Mouse (Mus musculus) MEL (cell line): ENCODE results near the gene Tmcc3. TPM values are rescaled to one million over a fixed set of nuclear protein-coding genes. Genes with fewer than 3 reads are reported as not detected.

ENCODE experiments used
- DNase-seq: peaks from one replicate; pipeline ENCODE4 v3.0.0; 2011; ENCODE audit warnings: low read depth, low spot score
- H3K27ac ChIP-seq: 2 replicates; pipeline ENCODE4 v1.5.1; 2012; ENCODE audit warnings: low read depth, mild to moderate bottlenecking, control low read depth, low read length, moderate library complexity; ENCODE audit not compliant: control insufficient read depth
- H3K27me3 ChIP-seq, 2 experiments: fragments of 150-350 bp in 1 of 2; sonication (generic) in 1 of 2; 2 replicates each; pipeline ENCODE4 v1.6.1; 2012; ENCODE audit warnings: low read length in 2 of 2, mild to moderate bottlenecking in 2 of 2, improper control_type of control experiment in 1 of 2, moderate library complexity in 1 of 2; ENCODE audit not compliant: insufficient read depth in 2 of 2, control insufficient read depth in 1 of 2
- H3K36me3 ChIP-seq, 2 experiments: 2 replicates each; pipeline ENCODE4 v1.6.1; 2012 to 2014; ENCODE audit warnings: low read length in 2 of 2, improper control_type of control experiment in 1 of 2, inconsistent platforms in 1 of 2, mild to moderate bottlenecking in 1 of 2; ENCODE audit not compliant: insufficient read depth in 2 of 2, control insufficient read depth in 1 of 2
- H3K4me1 ChIP-seq, 2 experiments: fragments of 150-350 bp in 1 of 2; sonication (generic) in 1 of 2; 2 replicates each; pipeline ENCODE4 v1.6.1; 2012; ENCODE audit warnings: low read length in 2 of 2, improper control_type of control experiment in 1 of 2, mild to moderate bottlenecking in 1 of 2; ENCODE audit not compliant: insufficient read depth in 2 of 2, control insufficient read depth in 1 of 2
- H3K4me3 ChIP-seq, 2 experiments: fragments of 150-350 bp in 1 of 2; sonication (generic) in 1 of 2; 2 replicates each; pipeline ENCODE4 v1.5.1; 2012; ENCODE audit warnings: low read depth in 2 of 2, low read length in 2 of 2, mild to moderate bottlenecking in 2 of 2, moderate library complexity in 2 of 2, control low read depth in 1 of 2, improper control_type of control experiment in 1 of 2; ENCODE audit not compliant: control insufficient read depth in 1 of 2, insufficient read depth in 1 of 2
- H3K79me2 ChIP-seq: 2 replicates; pipeline ENCODE4 v1.6.1; 2012; ENCODE audit warnings: mild to moderate bottlenecking, low read length, moderate library complexity; ENCODE audit not compliant: control insufficient read depth, poor library complexity, insufficient read depth
- H3K9ac ChIP-seq: 2 replicates; pipeline ENCODE4 v1.6.1; 2012; ENCODE audit warnings: low read depth, mild to moderate bottlenecking, control low read depth, low read length, moderate library complexity; ENCODE audit not compliant: control insufficient read depth, poor library complexity, severe bottlenecking
- H3K9me3 ChIP-seq: fragments of 150-350 bp; sonication (generic); replicated peaks from 2 replicates; pipeline ENCODE4 v1.6.1; 2012; ENCODE audit warnings: mild to moderate bottlenecking, low read length, improper control_type of control experiment, moderate library complexity; ENCODE audit not compliant: insufficient read depth
- BHLHE40 ChIP-seq: IDR thresholded peaks from 2 replicates; pipeline ENCODE4 v1.6.1; 2012; ENCODE audit warnings: low read depth, mild to moderate bottlenecking, inconsistent platforms, low read length, improper control_type of control experiment, borderline replicate concordance
- CHD1 ChIP-seq: IDR thresholded peaks from 2 replicates; pipeline ENCODE4 v1.6.1; 2012; ENCODE audit warnings: low read depth, mild to moderate bottlenecking, inconsistent platforms, low read length, improper control_type of control experiment
- CHD2 ChIP-seq: IDR thresholded peaks from 2 replicates; pipeline ENCODE4 v1.6.1; 2011; ENCODE audit warnings: low read length, improper control_type of control experiment
- CTCF ChIP-seq, 3 experiments: IDR thresholded peaks in 2 of 3; conservative IDR thresholded peaks in 1 of 3; 2 replicates each; pipeline ENCODE4 v1.5.1; 2011 to 2012; ENCODE audit warnings: low read length in 3 of 3, low read depth in 2 of 3, mild to moderate bottlenecking in 2 of 3, improper control_type of control experiment in 1 of 3, inconsistent platforms in 1 of 3, mixed read lengths in 1 of 3, moderate library complexity in 1 of 3; ENCODE audit not compliant: control insufficient read depth in 1 of 3, insufficient read depth in 1 of 3, poor library complexity in 1 of 3, severe bottlenecking in 1 of 3
- E2F4 ChIP-seq: IDR thresholded peaks from 2 replicates; pipeline ENCODE4 v1.6.1; 2011; ENCODE audit warnings: low read depth, low read length, improper control_type of control experiment, borderline replicate concordance
- GABPA ChIP-seq: IDR thresholded peaks from 2 replicates; pipeline ENCODE4 v1.6.1; 2012; ENCODE audit warnings: low read depth, mild to moderate bottlenecking, inconsistent platforms, low read length, improper control_type of control experiment, moderate library complexity
- GATA1 ChIP-seq: IDR thresholded peaks from 2 replicates; pipeline ENCODE4 v1.6.1; 2011; ENCODE audit warnings: low read depth, low read length, improper control_type of control experiment
- HCFC1 ChIP-seq: IDR thresholded peaks from 2 replicates; pipeline ENCODE4 v1.6.1; 2012; ENCODE audit warnings: low read depth, mild to moderate bottlenecking, inconsistent platforms, low read length, improper control_type of control experiment, moderate library complexity
- JUND ChIP-seq: IDR thresholded peaks from 2 replicates; pipeline ENCODE4 v1.6.1; 2011; ENCODE audit warnings: low read depth, mild to moderate bottlenecking, improper control_type of control experiment, low read length
- MAFK ChIP-seq: IDR thresholded peaks from 2 replicates; pipeline ENCODE4 v1.6.1; 2011; ENCODE audit warnings: low read depth, mild to moderate bottlenecking, low read length, improper control_type of control experiment, borderline replicate concordance
- MAX ChIP-seq: IDR thresholded peaks from 2 replicates; pipeline ENCODE4 v1.6.1; 2011; ENCODE audit warnings: low read length, improper control_type of control experiment
- MEF2A ChIP-seq: IDR thresholded peaks from 2 replicates; pipeline ENCODE4 v1.6.1; 2014; ENCODE audit warnings: low read depth, mild to moderate bottlenecking, inconsistent platforms, low read length, improper control_type of control experiment; ENCODE audit not compliant: poor library complexity, insufficient replicate concordance, severe bottlenecking; ENCODE audit errors: extremely low read depth
- MXI1 ChIP-seq: IDR thresholded peaks from 2 replicates; pipeline ENCODE4 v1.6.1; 2011; ENCODE audit warnings: mild to moderate bottlenecking, low read depth, low read length, improper control_type of control experiment
- MYB ChIP-seq: IDR thresholded peaks from 2 replicates; pipeline ENCODE4 v1.6.1; 2011; ENCODE audit warnings: mild to moderate bottlenecking, low read depth, low read length, improper control_type of control experiment
- MYC ChIP-seq: IDR thresholded peaks from 2 replicates; pipeline ENCODE4 v1.6.1; 2011; ENCODE audit warnings: low read depth, mild to moderate bottlenecking, low read length, improper control_type of control experiment, moderate library complexity
- NELFE ChIP-seq: IDR thresholded peaks from 2 replicates; pipeline ENCODE4 v1.6.1; 2011; ENCODE audit warnings: low read depth, low read length, improper control_type of control experiment
- POLR2A ChIP-seq, 2 experiments: IDR thresholded peaks; 2 replicates each; pipeline ENCODE4 v1.6.1; 2011 to 2012; ENCODE audit warnings: low read length in 2 of 2, mild to moderate bottlenecking in 2 of 2, control low read depth in 1 of 2, improper control_type of control experiment in 1 of 2, low read depth in 1 of 2, moderate library complexity in 1 of 2; ENCODE audit not compliant: control insufficient read depth in 1 of 2, insufficient read depth in 1 of 2, poor library complexity in 1 of 2
- POLR2AphosphoS2 ChIP-seq: IDR thresholded peaks from 2 replicates; pipeline ENCODE4 v1.6.1; 2011; ENCODE audit warnings: low read length, improper control_type of control experiment
- RAD21 ChIP-seq: IDR thresholded peaks from 2 replicates; pipeline ENCODE4 v1.6.1; 2011; ENCODE audit warnings: mild to moderate bottlenecking, low read depth, low read length, improper control_type of control experiment
- RCOR1 ChIP-seq: IDR thresholded peaks from 2 replicates; pipeline ENCODE4 v1.6.1; 2012; ENCODE audit warnings: low read depth, mild to moderate bottlenecking, inconsistent platforms, low read length, improper control_type of control experiment
- SIN3A ChIP-seq: IDR thresholded peaks from 2 replicates; pipeline ENCODE4 v1.6.1; 2012; ENCODE audit warnings: low read length, improper control_type of control experiment, inconsistent platforms
- SMC3 ChIP-seq: IDR thresholded peaks from 2 replicates; pipeline ENCODE4 v1.6.1; 2011; ENCODE audit warnings: low read depth, low read length, improper control_type of control experiment
- TAL1 ChIP-seq: IDR thresholded peaks from 2 replicates; pipeline ENCODE4 v1.6.1; 2012; ENCODE audit warnings: mild to moderate bottlenecking, inconsistent platforms, low read length, moderate library complexity, mixed read lengths
- TBP ChIP-seq: IDR thresholded peaks from 2 replicates; pipeline ENCODE4 v1.8.0; 2011; ENCODE audit warnings: low read depth, low read length, improper control_type of control experiment
- UBTF ChIP-seq: IDR thresholded peaks from 2 replicates; pipeline ENCODE4 v1.6.1; 2012; ENCODE audit warnings: low read depth, mild to moderate bottlenecking, inconsistent platforms, low read length, improper control_type of control experiment, moderate library complexity, borderline replicate concordance; ENCODE audit not compliant: insufficient read depth
- USF1 ChIP-seq: IDR thresholded peaks from 2 replicates; pipeline ENCODE4 v1.6.1; 2014; ENCODE audit warnings: low read depth, mild to moderate bottlenecking, inconsistent platforms, low read length, improper control_type of control experiment, moderate library complexity
- USF2 ChIP-seq, 2 experiments: IDR thresholded peaks; 2 replicates each; pipeline ENCODE4 v1.6.1; 2011 to 2012; ENCODE audit warnings: improper control_type of control experiment in 2 of 2, low read length in 2 of 2, borderline replicate concordance in 1 of 2, inconsistent platforms in 1 of 2, low read depth in 1 of 2, mild to moderate bottlenecking in 1 of 2; ENCODE audit not compliant: insufficient read depth in 1 of 2
- ZC3H11A ChIP-seq: IDR thresholded peaks from 2 replicates; pipeline ENCODE4 v1.6.1; 2012; ENCODE audit warnings: low read depth, mild to moderate bottlenecking, inconsistent platforms, low read length, improper control_type of control experiment
- ZKSCAN1 ChIP-seq: IDR thresholded peaks from 2 replicates; pipeline ENCODE4 v1.6.1; 2012; ENCODE audit warnings: low read depth, mild to moderate bottlenecking, inconsistent platforms, low read length, improper control_type of control experiment, moderate library complexity
- ZMIZ1 ChIP-seq: IDR thresholded peaks from 2 replicates; pipeline ENCODE4 v1.6.1; 2012; ENCODE audit warnings: low read depth, mild to moderate bottlenecking, inconsistent platforms, low read length, improper control_type of control experiment, moderate library complexity
- polyA plus RNA-seq, 2 experiments: library from polyadenylated mRNA; stranded (reverse) in 1 of 2; unstranded in 1 of 2; fragments of >175 nt in 1 of 2; fragments of >200 nt in 1 of 2; gene quantifications; 2 replicates each; pipeline versions ENCODE4 v1.2.1 to v1.2.4; 2012; ENCODE audit warnings: low replicate concordance in 2 of 2, low read depth in 1 of 2; ENCODE audit not compliant: insufficient read length in 2 of 2, insufficient read depth in 1 of 2, missing spikeins in 1 of 2
- total RNA-seq: library from RNA; depleted of rRNA; stranded (reverse); fragments of 300-350 nt; gene quantifications from 2 replicates; pipeline ENCODE4 v1.2.3, GENCODE M21; 2012

Tmcc3 gene
- total and polyA plus RNA-seq, 3 experiments, result 1.3 to 2.6 TPM; not detected in 1

GRCm38 (mm10) chr10:94389219-94389618 lies 77.5 kb downstream of the Tmcc3 start:
- no peak for DNase-seq
- Histone ChIP-seq H3K9me3 (no peaks in the 10 kb centered on the region), H3K4me1 (no peaks in the 10 kb centered on the region), H3K27ac (no peak overlapping the region), H3K9ac (no peak overlapping the region), H3K36me3 (no peaks in the 10 kb centered on the region), H3K79me2 (no peaks in the 10 kb centered on the region), H3K27me3 (no peaks in the 10 kb centered on the region), H3K4me3 (no peak overlapping the region)
- TF ChIP-seq HCFC1 (no peak), CHD1 (no peak), TAL1 (no peak), GATA1 (no peak), JUND (no peak), RCOR1 (no peak), USF2 (IDR thresholded peaks at IDR 0.05; ENCODE audit: borderline replicate concordance in 1 of 2, insufficient read depth in 1 of 2, low read depth in 1 of 2, low read length in 2 of 2) (no peak), SIN3A (no peak), MAX (no peak), POLR2AphosphoS2 (no peak), MEF2A (no peak), CHD2 (no peak), MYC (no peak), SMC3 (no peak), USF1 (no peak)

- no peak for DNase-seq
- H3K9me3 ChIP-seq, result no peaks in the 10 kb centered on the region
- H3K36me3 ChIP-seq, result no peaks in the 10 kb centered on the region
- H3K79me2 ChIP-seq, result no peaks in the 10 kb centered on the region
- no peak overlapping the region for H3K27ac ChIP-seq
- H3K9ac ChIP-seq, result no peak overlapping the region
- TF ChIP-seq UBTF (no peak), HCFC1 (no peak), MEF2A (no peak), MYB (no peak), ZKSCAN1 (no peak), SMC3 (no peak), GABPA (no peak), ZC3H11A (no peak), CHD2 (no peak), ZMIZ1 (no peak), E2F4 (no peak), CTCF (IDR thresholded peaks at IDR 0.05 in 2 of 3, conservative IDR thresholded peaks at IDR 0.05 in 1 of 3; ENCODE audit: control insufficient read depth in 1 of 3, insufficient read depth in 1 of 3, low read depth in 2 of 3, low read length in 3 of 3, poor library complexity in 1 of 3, severe bottlenecking in 1 of 3) (no peak), TBP (no peak), MAFK (no peak), BHLHE40 (no peak), RAD21 (no peak), POLR2A (IDR thresholded peaks at IDR 0.05; ENCODE audit: control insufficient read depth in 1 of 2, insufficient read depth in 1 of 2, low read depth in 1 of 2, low read length in 2 of 2, poor library complexity in 1 of 2) (no peak), NELFE (no peak), USF2 (IDR thresholded peaks at IDR 0.05; ENCODE audit: borderline replicate concordance in 1 of 2, insufficient read depth in 1 of 2, low read depth in 1 of 2, low read length in 2 of 2) (no peak), MXI1 (no peak)
- no peak overlapping the region for H3K4me3 ChIP-seq
- no peaks in the 10 kb centered on the region for H3K27me3 ChIP-seq
- no peaks in the 10 kb centered on the region for H3K4me1 ChIP-seq
These were observed 79.3 kb downstream of the Tmcc3 start for GRCm38 (mm10) chr10:94391049-94391448.
